Mouse (Mus musculus) megakaryocyte, embryonic 14.5 days (primary cell): ENCODE results near the gene Mc1r.

Source experiments
- FLI1 ChIP-seq: IDR thresholded peaks from 2 replicates; pipeline ENCODE4 v1.6.1; 2012; ENCODE audit warnings: low read length, inconsistent platforms, mixed read lengths
- GATA1 ChIP-seq: IDR thresholded peaks from 3 replicates; pipeline ENCODE4 v1.6.1; 2012; ENCODE audit warnings: mixed read lengths, low read length, inconsistent platforms, borderline replicate concordance

GRCm38 (mm10) chr8:123408586-123409544, 2.0 kb downstream of the Mc1r start:
- no peak for TF ChIP-seq GATA1
- no peak for TF ChIP-seq FLI1
